Mouse (Mus musculus): ENCODE data around the gene Ccdc15. TPM values are rescaled to one million over a fixed set of nuclear protein-coding genes. Genes with fewer than 3 reads are reported as not detected.

Gene Ccdc15
- polyA plus RNA-seq, 1 experiment from 2014 or later = 6.4 TPM

Other genes with a start within 250 kb of the Ccdc15 start
- 46.1 and 52.3 TPM in 2 replicates for gene Pknox2, start 201.0 kb downstream of the Ccdc15 start, polyA plus RNA-seq (2015; fragmentation: Nextera tagmentation; extraction: Ambion mirVana)
- 8.0 and 9.4 TPM in 2 replicates for gene Tmem218, start 140.2 kb downstream of the Ccdc15 start, polyA plus RNA-seq (2015; fragmentation: Nextera tagmentation; extraction: Ambion mirVana)
- 1.8 and 2.2 TPM in 2 replicates for gene Slc37a2, start 92.7 kb downstream of the Ccdc15 start, polyA plus RNA-seq (2015; fragmentation: Nextera tagmentation; extraction: Ambion mirVana)
- 25.6 and 25.8 TPM in 2 replicates for gene Hepacam, start 18.9 kb upstream of the Ccdc15 start, polyA plus RNA-seq (2015; fragmentation: Nextera tagmentation; extraction: Ambion mirVana)
- gene Robo4, start 53.5 kb upstream of the Ccdc15 start, polyA plus RNA-seq (2015; fragmentation: Nextera tagmentation; extraction: Ambion mirVana) = 5.4 and 6.2 TPM in 2 replicates
- 4.8 and 8.7 TPM in 2 replicates for gene Robo3, start 84.8 kb upstream of the Ccdc15 start, polyA plus RNA-seq (2015; fragmentation: Nextera tagmentation; extraction: Ambion mirVana)
- gene Msantd2, start 140.9 kb upstream of the Ccdc15 start, polyA plus RNA-seq (2015; fragmentation: Nextera tagmentation; extraction: Ambion mirVana) = 27.6 and 30.7 TPM in 2 replicates
- 42.2 and 47.0 TPM in 2 replicates for gene Esam, start 179.6 kb upstream of the Ccdc15 start, polyA plus RNA-seq (2015; fragmentation: Nextera tagmentation; extraction: Ambion mirVana)
- gene Vsig2, start 190.8 kb upstream of the Ccdc15 start, polyA plus RNA-seq (2015; fragmentation: Nextera tagmentation; extraction: Ambion mirVana) = 0.54 and 0.91 TPM in 2 replicates
- gene Nrgn, start 204.5 kb upstream of the Ccdc15 start, polyA plus RNA-seq (2015; fragmentation: Nextera tagmentation; extraction: Ambion mirVana) = 3.8 and 6.9 TPM in 2 replicates
- 13.3 and 14.9 TPM in 2 replicates for gene Siae, start 207.3 kb upstream of the Ccdc15 start, polyA plus RNA-seq (2015; fragmentation: Nextera tagmentation; extraction: Ambion mirVana)

All from neural tube, embryonic 15.5 days (tissue).